Mouse (Mus musculus): ENCODE results near the gene U90926.
"Not testable (repeated sequence)": the region's sequence is repeated elsewhere in the genome, so short reads cannot be mapped to it uniquely, and the experiment has no call there.

The U90926 gene

DNA sequence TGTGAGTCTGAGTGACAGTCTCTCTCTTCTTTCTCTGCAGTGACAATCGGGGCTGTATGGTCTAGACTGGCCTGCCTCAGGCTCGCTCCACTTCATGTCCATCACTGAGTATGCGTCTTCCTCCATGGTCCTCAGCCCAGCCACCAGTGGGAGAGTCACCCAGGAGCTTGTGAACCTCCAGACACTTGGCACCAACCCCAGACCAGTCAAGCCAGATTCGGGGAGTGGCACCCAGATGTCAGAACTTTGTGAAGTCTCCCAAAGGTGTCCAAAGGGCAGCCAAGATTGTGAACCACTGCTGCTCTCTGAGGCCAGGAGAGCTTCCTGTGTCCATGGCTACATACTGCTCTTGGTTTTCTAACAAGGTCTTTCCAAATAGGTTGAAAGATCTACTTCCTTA is 3.0 kb downstream of the U90926 start:
- DNase-seq = no peak

DNA sequence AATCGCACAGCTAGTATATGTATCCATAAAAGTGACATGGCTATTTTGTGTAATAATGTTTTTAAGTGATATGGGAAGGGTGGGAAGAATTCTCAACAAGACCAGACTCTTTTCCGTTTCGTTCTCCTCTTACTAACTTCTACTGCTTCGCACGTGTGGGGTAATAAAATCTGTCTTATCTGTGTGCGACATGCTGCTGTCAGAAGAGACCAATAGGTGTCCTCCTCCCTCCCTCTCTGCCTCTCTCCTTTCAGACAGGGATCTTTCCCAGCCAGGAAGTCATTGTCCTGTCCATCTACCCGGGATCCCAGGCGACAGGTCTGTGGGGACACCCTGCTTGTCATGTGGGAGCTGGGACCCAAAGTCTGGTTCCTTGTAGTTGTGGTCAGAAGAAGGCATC is 5.0 kb downstream of the U90926 start:
- DNase-seq = no peak

GRCm38 (mm10) chr5:92206121-92206520 is 9.1 kb downstream of the U90926 start:
- no peak for DNase-seq

- DNase-seq = no peak
Measured at GRCm38 (mm10) chr5:92205706-92206105, 9.5 kb downstream of the U90926 start.

DNA sequence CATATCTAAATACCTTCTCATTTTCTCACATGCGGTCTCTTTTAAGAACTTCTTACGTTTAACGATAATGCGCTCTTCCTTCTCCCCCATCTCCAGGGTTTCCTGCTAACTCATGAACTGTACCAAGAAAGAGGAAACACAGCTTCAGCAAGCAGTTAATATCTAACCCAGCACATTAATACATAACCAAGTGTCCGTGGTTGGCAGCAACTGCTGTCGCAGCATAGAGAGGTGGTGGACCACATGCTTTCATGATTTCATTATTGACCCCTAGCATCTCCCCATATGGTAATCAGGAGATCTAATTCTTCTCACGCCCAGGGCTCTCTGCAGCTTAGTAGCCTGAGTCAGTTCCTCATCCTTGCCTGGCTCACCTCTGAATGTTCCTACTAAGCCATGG is 10.0 kb downstream of the U90926 start:
- no peak for DNase-seq

GRCm38 (mm10) chr5:92204162-92205036 is 10.8 kb downstream of the U90926 start:
- DNase-seq = no peak

DNA sequence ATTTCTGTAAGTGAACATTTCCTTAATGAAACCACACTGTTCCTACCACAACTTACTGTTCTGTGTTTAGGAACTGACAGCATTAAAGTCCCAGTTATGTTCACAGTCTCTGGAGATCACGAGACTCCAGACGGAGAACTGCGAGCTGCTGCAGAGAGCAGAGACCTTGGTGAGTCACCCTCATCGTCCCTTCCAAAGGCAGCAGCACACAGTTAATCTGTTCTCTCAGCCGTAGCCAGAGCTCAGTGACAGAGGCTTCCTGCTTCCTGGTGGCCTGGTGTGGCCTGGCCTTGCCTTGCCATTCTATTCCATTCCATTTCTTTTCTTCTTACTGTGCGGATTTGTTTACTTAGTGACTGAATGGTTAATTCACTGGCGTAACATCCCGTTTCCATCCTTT is 16.9 kb downstream of the U90926 start:
- DNase-seq = no peak

- no peak for DNase-seq
Measured at GRCm38 (mm10) chr5:92196895-92197811, 18.1 kb downstream of the U90926 start.

DNA sequence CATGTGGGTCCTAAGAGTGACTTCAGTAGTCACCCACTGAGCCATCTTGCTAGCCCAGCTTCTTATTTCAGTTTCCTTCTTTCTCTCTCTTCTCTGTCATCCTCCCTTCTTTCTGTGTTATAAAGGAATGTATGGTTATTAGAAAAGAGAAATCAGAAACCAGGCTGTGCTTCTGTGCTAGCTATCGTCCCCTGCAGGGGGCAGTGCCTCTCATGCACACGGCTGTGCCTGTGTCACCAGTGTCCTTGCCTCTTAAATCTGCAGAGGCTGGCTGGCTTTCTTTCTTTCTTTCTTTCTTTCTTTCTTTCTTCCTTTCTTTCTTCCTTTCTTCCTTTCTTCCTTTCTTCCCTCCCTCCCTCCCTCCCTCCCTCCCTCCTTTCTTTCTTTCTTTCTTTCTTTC is 19.5 kb downstream of the U90926 start:
- not testable (repeated sequence) for DNase-seq

DNA sequence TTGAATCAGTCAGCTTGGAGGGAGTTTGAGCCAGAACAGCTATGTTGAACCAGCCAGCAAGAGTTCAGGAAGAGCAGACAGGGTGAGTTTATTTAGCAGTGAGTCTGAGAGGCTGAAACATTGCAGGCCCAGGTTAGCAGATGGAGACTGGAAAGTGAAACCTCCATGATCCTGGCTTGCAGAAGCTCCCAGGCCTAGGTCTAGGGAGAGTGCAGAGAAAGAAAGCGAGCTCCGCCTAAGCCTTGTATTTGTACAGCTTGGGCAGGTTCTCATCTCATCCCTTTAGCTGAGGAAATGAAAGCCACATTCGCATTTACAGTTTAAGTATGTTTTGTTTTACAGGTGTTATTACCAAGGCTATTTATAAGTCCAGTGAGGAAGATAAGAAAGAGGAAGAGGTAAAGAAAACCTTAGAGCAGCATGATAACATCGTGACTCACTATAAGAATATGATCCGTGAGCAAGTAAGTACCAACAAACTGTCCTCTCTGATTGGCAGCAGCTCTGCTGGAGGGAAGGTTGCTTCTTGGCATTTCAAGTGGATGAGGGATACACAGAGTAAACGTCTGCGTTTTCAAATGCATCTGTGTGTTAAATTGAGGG is 26.2 kb downstream of the U90926 start:
- no peak for DNase-seq

DNA sequence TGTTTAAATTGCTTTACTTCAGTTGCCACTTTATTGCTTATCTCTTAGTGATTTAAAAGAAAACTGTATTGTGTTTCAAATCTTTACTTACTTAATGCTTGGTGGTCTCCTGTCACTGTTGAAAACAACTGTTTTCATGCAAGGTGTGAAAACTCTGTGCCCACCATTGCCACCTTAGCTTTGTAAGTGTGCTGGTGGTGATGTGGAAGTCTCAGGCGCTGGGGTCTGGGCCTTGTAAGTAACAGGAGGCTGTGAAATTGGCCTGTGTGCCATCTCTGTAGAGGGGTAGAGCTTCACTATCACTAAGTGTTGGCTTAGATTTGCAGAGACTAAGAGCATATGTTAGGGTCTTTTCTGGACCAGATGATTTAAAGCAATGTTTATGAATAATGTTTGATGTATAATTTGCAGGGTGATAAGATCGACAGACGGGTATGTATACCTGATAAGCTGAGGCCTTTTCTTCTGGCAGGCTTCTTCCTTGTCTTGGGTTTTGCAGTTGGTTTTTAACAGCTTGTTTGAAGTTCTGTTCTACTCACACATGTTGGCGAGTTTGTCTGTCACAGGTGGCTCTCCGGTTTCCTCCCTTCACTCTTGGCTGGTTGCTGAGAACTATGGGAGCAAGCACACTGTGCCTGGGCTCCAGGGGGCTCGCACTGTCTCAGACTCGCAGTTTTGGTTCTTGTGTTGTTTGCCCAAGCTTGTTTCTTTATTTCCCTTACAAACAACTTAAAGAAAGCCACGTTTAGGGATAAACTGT is 32.0 kb downstream of the U90926 start:
- DNase-seq = peak; percentile 57 to 74

GRCm38 (mm10) chr5:92165976-92166375 is 49.2 kb downstream of the U90926 start:
- no peak for DNase-seq
